Mouse (Mus musculus) midbrain, embryonic 10.5 days (tissue): ENCODE measurements around the gene Tmtc4. TPM values are rescaled to one million over a fixed set of nuclear protein-coding genes. Genes with fewer than 3 reads are reported as not detected.

ENCODE experiments used
- DNase-seq: peaks from one replicate; pipeline ENCODE4 v3.0.0-alpha.2; 2017; ENCODE audit warnings: low spot score
- H3K27ac ChIP-seq: fragments of 300-500 bp; sonication (generic); replicated peaks from 2 replicates; pipeline ENCODE4 v1.5.1; 2016; ENCODE audit warnings: mild to moderate bottlenecking
- H3K27me3 ChIP-seq: fragments of 300-500 bp; sonication (generic); 2 replicates; pipeline ENCODE4 v1.6.1; 2016; ENCODE audit warnings: low read depth, mild to moderate bottlenecking; ENCODE audit not compliant: poor library complexity, severe bottlenecking
- H3K36me3 ChIP-seq: fragments of 300-500 bp; sonication (generic); 2 replicates; pipeline ENCODE4 v1.6.1; 2016; ENCODE audit warnings: mild to moderate bottlenecking, moderate library complexity
- H3K4me1 ChIP-seq: fragments of 300-500 bp; sonication (generic); 2 replicates; pipeline ENCODE4 v1.6.1; 2016
- H3K4me3 ChIP-seq: fragments of 300-500 bp; sonication (generic); 2 replicates; pipeline ENCODE4 v1.5.1; 2016; ENCODE audit warnings: mild to moderate bottlenecking, moderate library complexity
- H3K9me3 ChIP-seq: fragments of 300-500 bp; sonication (generic); replicated peaks from 2 replicates; pipeline ENCODE4 v1.6.1; 2016; ENCODE audit warnings: mild to moderate bottlenecking
- WGBS: fragments of 180-500 bp; shearing (Covaris S2); methylation state at CpG from one replicate; pipeline ENCODE4 v1.1.7; 2016; 5-methylcytosine and 5-hydroxymethylcytosine counted together
- polyA plus RNA-seq: library from polyadenylated mRNA; unstranded; fragments of >200 nt; fragmentation: Nextera tagmentation; extraction: Ambion mirVana; gene quantifications from 2 replicates; pipeline ENCODE4 v1.2.1, GENCODE M21; 2016

Tmtc4 gene
- polyA plus RNA-seq = 28.3 and 34.6 TPM in 2 replicates

- Histone ChIP-seq H3K36me3 (no peaks in the 10 kb centered on the region), H3K27ac (peak within 1 kb of the TSS; percentile 96), H3K27me3 (no peaks in the 10 kb centered on the region), H3K4me1 (peaks cover 27% of the 10 kb centered on the region), H3K9me3 (no peaks in the 10 kb centered on the region), H3K4me3 (peak within 1 kb of the TSS; percentile 88)
- peak; percentile 96 for DNase-seq
- under 1% methylated on average over 49 of the region's 54 CpGs for whole genome bisulfite sequencing
These were observed at the start of gene Tmtc4 for GRCm38 (mm10) chr14:122983226-122984215. Gene Tmtc4 (minus strand): TSS chr14:122984035.

DNA sequence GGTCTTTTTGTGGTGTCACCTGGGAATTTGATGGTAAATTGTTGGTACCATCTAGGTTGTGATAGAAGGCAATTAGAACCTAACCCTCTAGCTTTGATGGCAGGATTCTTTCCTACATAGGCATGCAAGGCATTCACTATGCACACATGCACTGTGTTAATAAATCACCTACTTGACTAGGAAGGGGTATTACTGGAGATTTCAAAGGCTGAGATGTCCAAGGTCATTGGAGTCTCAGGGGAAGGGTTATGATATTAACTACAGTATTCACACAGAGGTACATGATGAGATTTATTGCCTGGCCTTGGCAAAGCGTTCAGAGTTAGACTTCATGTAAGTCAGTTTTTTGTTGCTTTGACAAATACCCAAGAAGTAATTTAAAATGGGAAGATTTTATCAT is 48.6 kb upstream of the Tmtc4 start:
- Histone ChIP-seq H3K27ac (no peak overlapping the region), H3K4me3 (no peak overlapping the region), H3K36me3 (no peaks in the 10 kb centered on the region), H3K27me3 (no peaks in the 10 kb centered on the region), H3K4me1 (no peaks in the 10 kb centered on the region), H3K9me3 (no peaks in the 10 kb centered on the region)
- 94% methylated on average over 1 of the region's 1 CpGs for WGBS
- no peak for DNase-seq

DNA sequence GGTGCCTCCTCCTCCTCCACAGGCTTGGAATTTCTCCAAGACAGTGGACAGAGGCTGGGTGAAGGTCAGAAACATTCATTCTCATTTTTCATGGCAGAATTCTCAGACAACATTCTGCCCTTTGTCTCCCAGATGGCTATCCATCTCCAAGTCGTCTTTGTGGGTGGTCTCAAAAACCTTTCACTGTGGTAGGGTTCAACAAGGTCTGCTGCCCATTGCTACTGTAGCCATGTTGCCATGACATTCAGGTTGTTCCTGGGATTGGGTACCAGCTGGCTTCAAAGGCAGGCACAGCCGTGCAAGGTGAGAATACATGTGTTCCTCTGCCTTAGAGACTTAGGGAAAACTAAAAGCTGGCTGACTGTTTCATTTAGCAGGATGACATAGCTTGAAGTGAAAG is 44.0 kb upstream of the Tmtc4 start:
- H3K4me1 ChIP-seq = no peaks in the 10 kb centered on the region
- H3K9me3 ChIP-seq = no peaks in the 10 kb centered on the region
- 79% methylated on average over 2 of the region's 2 CpGs for WGBS
- DNase-seq = no peak
- no peak overlapping the region for H3K4me3 ChIP-seq
- H3K27me3 ChIP-seq = no peaks in the 10 kb centered on the region
- H3K36me3 ChIP-seq = no peaks in the 10 kb centered on the region
- H3K27ac ChIP-seq = no peak overlapping the region

GRCm38 (mm10) chr14:123022981-123023380 is 39.1 kb upstream of the Tmtc4 start:
- Histone ChIP-seq H3K4me1 (no peaks in the 10 kb centered on the region), H3K9me3 (no peaks in the 10 kb centered on the region), H3K27me3 (no peaks in the 10 kb centered on the region), H3K4me3 (no peak overlapping the region), H3K27ac (no peak overlapping the region), H3K36me3 (no peaks in the 10 kb centered on the region)
- DNase-seq = no peak

GRCm38 (mm10) chr14:123016310-123016709 is 32.5 kb upstream of the Tmtc4 start:
- no peak overlapping the region for H3K27ac ChIP-seq
- H3K9me3 ChIP-seq = no peaks in the 10 kb centered on the region
- H3K4me1 ChIP-seq = no peaks in the 10 kb centered on the region
- 89% methylated on average over 1 of the region's 1 CpGs for WGBS
- H3K36me3 ChIP-seq = no peaks in the 10 kb centered on the region
- no peak for DNase-seq
- no peak overlapping the region for H3K4me3 ChIP-seq
- no peaks in the 10 kb centered on the region for H3K27me3 ChIP-seq

- no peak for DNase-seq
- Histone ChIP-seq H3K36me3 (no peaks in the 10 kb centered on the region), H3K27me3 (no peaks in the 10 kb centered on the region), H3K27ac (no peak overlapping the region), H3K4me1 (no peaks in the 10 kb centered on the region), H3K4me3 (no peak overlapping the region), H3K9me3 (no peaks in the 10 kb centered on the region)
- whole genome bisulfite sequencing = 82% methylated on average over 2 of the region's 2 CpGs
These were observed 31.9 kb upstream of the Tmtc4 start for GRCm38 (mm10) chr14:123015687-123016086.

DNA sequence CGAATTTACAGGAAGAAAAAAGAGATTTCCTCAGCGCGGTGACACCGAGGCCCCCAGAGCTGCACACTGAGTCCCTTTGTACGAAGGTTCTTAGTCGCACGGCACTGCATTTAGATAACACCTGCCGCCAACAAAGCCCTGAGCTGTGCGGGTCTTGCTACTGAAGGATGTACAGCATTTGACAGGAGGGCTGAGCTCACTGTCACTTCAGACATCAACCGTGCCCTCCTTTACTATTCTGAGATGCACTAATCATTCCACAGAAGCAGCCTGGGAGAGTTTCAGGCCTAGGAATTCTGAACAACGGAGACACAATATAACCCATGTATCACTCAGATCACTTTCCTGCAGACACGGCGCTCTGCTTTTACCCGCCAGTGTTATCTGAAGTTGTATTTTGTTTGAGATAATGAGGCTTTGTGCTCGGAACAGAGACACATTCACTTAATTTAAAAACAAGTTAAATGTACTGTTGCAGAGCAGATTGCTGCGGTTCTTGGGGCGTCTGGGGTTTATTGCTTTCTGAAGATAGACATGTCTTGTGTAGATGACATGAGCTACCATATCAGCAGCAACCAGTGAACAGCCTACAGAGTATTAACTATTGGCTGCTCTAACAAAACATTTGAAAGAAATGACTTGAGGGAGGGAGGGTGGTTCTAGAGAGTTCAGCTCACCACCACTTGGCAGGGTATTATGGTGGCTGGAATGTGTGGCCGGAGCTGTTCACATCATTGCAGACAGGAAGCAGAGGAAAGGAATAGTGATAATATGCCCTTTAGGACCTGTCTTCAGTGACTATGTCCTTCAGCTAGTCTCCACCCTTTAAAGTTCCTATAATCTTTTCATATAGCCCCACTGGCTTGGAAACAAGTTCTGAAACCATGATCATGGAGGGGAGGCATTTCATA is 25.5 kb upstream of the Tmtc4 start:
- peaks cover 7% of the 10 kb centered on the region; the same call in 1 of the 2 replicates for H3K4me1 ChIP-seq
- H3K4me3 ChIP-seq = no peak overlapping the region
- no peaks in the 10 kb centered on the region for H3K9me3 ChIP-seq
- no peak for DNase-seq
- no peaks in the 10 kb centered on the region for H3K27me3 ChIP-seq
- H3K27ac ChIP-seq = no peak overlapping the region; the same call in 1 of the 2 replicates
- 78% methylated on average over 18 of the region's 18 CpGs for WGBS
- H3K36me3 ChIP-seq = no peaks in the 10 kb centered on the region

DNA sequence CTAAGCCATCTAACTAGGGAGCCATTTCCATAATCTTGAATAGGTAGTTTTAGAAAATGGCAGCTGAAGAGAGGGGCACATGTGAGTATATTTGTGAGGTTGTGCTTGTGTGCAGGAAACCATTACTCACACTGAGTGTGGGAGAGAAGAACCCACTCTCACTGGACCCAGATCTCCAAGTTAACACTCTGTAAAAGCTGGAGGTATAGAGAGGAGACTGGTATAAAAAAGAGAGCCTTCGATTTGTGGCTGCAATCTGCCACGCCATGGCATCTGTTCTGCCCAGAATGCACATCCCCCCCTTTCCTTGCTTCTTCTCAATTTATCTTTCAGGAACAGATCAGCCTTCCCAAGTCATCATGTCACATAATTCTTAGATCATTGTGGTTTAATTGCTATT is 24.8 kb upstream of the Tmtc4 start:
- no peak for DNase-seq
- H3K36me3 ChIP-seq = no peaks in the 10 kb centered on the region
- WGBS = 76% methylated on average over 2 of the region's 2 CpGs
- peaks cover 7% of the 10 kb centered on the region; the same call in 1 of the 2 replicates for H3K4me1 ChIP-seq
- no peak overlapping the region for H3K4me3 ChIP-seq
- H3K27ac ChIP-seq = no peak overlapping the region; the same call in 1 of the 2 replicates
- no peaks in the 10 kb centered on the region for H3K27me3 ChIP-seq
- H3K9me3 ChIP-seq = no peaks in the 10 kb centered on the region

DNA sequence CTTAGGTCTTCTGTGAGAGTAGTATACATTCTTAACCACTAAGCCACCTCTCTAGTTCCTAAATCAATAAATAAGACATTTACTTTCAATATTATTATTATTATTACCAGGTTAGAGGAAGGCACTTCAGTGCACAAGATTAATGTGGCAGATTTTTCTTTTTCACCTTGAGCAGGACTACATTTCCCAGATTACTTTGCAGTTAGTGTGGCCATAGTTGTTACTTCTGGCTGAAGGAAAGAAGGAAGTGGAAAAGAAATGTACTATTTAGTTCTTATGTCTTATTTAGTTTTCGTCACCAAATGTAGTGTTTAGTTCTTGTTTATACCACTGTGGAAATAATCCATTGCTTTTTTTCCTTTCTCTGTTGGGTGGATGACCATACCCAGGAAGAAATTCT is 19.9 kb upstream of the Tmtc4 start:
- no peak overlapping the region for H3K27ac ChIP-seq
- DNase-seq = no peak
- no peak overlapping the region for H3K4me3 ChIP-seq
- H3K9me3 ChIP-seq = no peaks in the 10 kb centered on the region
- no peaks in the 10 kb centered on the region for H3K36me3 ChIP-seq
- peaks cover under 1% of the 10 kb centered on the region; the same call in 1 of the 2 replicates for H3K4me1 ChIP-seq
- no peaks in the 10 kb centered on the region for H3K27me3 ChIP-seq
- 86% methylated on average over 1 of the region's 1 CpGs for WGBS

- DNase-seq = no peak
- Histone ChIP-seq H3K27me3 (no peaks in the 10 kb centered on the region), H3K9me3 (no peaks in the 10 kb centered on the region), H3K4me3 (no peak overlapping the region), H3K4me1 (no peaks in the 10 kb centered on the region), H3K27ac (no peak overlapping the region), H3K36me3 (no peaks in the 10 kb centered on the region)
- WGBS = 56% methylated on average over 3 of the region's 3 CpGs
These were observed 17.6 kb upstream of the Tmtc4 start for GRCm38 (mm10) chr14:123001391-123001790.

DNA sequence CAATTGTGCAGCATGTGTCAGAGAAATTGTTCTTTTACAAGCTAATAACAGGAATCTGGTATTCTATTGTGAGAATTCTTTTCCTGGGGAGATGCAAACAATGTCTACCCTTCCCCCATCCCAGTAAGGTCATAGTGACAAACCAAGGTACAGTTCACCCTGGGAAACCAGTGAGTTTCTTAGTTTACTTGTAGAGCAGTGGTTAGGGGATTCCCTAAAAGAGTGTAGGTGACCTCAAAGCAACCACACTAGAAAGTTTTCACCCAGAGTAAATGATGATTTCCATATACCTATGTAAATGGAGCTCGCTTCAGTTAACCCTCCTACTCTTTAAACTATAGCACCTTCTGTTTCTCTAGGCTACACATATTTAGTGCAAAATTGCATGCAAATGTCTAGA is 13.6 kb upstream of the Tmtc4 start:
- DNase-seq = no peak
- H3K27me3 ChIP-seq = no peaks in the 10 kb centered on the region
- H3K9me3 ChIP-seq = no peaks in the 10 kb centered on the region
- no peaks in the 10 kb centered on the region for H3K36me3 ChIP-seq
- 86% methylated on average over 1 of the region's 1 CpGs for WGBS
- no peak overlapping the region for H3K4me3 ChIP-seq
- H3K27ac ChIP-seq = no peak overlapping the region
- no peaks in the 10 kb centered on the region for H3K4me1 ChIP-seq

DNA sequence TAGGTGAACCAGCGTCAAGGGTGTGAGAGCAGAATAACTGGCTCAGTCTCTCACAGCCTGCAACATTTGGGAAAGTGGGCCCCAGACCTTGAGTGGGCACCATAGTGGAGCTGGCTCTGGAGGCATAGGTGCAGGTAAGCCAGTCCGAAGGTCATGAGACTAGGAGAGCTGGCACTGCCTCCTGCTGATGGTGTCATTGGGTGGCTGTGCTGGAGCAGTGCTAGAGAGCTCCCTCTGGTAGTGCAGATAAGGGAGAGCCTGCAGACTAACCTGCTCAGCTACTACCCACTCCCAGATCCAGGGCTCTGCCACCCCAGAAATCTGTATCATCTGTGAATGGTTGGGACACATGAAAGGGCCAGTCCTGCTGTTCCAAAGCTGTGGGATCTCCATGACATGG is 10.1 kb upstream of the Tmtc4 start:
- Histone ChIP-seq H3K27me3 (no peaks in the 10 kb centered on the region), H3K4me3 (no peak overlapping the region), H3K36me3 (no peaks in the 10 kb centered on the region), H3K4me1 (no peaks in the 10 kb centered on the region), H3K27ac (no peak overlapping the region), H3K9me3 (no peaks in the 10 kb centered on the region)
- 94% methylated on average over 2 of the region's 2 CpGs for WGBS
- DNase-seq = no peak
